Mouse (Mus musculus) bone marrow macrophage, adult 2 months (primary cell): ENCODE data around the gene Arl2bp.
A peak's percentile ranks its signal among the peaks of the same experiment; 100 is the strongest.

Source experiments
- CTCF ChIP-seq: IDR thresholded peaks from 2 replicates; pipeline ENCODE4 v1.5.1; 2012; ENCODE audit warnings: low read depth, mild to moderate bottlenecking, low read length, moderate library complexity
- POLR2A ChIP-seq: IDR thresholded peaks from 2 replicates; pipeline ENCODE4 v1.6.1; 2012; ENCODE audit warnings: mild to moderate bottlenecking, low read depth, low read length, borderline replicate concordance

- no peak for TF ChIP-seq POLR2A
- TF ChIP-seq CTCF: peak; percentile 85
Measured at GRCm38 (mm10) chr8:94703972-94704668, 37.7 kb downstream of the Arl2bp start.
